Mouse (Mus musculus) cerebellum, adult 2 months (tissue): Measurements from ENCODE around the gene Pde10a.

Source experiments
- CTCF ChIP-seq: fragments of 200-500 bp; IDR thresholded peaks from 2 replicates; pipeline ENCODE4 v1.5.1; 2011; ENCODE audit warnings: low read depth, mild to moderate bottlenecking, control low read depth, low read length, moderate library complexity, borderline replicate concordance; ENCODE audit not compliant: insufficient read depth
- POLR2A ChIP-seq: fragments of 200-500 bp; IDR thresholded peaks from 2 replicates; pipeline ENCODE4 v1.6.1; 2011; ENCODE audit warnings: low read length, control low read depth, borderline replicate concordance; ENCODE audit not compliant: insufficient read depth

DNA sequence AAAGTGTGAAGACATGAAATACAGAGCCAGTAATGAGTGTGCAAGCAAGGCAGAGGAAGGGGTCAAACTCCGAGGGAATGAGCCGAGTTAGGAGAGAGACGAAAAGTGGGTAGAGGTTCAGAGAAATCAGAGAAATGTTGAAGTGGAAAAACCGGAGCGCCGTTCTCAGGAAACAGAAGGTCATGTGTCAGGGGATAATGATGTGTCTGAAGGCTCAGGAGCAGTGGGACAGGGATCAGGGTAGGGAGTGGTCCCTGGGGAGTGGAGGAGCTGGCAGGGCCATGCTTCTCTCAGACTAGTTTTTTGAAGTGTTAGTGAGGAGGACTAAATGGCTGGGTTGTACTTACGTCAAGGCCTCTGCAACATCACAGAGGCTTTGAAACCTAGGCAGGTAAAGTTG, 345.7 kb downstream of the Pde10a start:
- TF ChIP-seq CTCF (no peak), POLR2A (no peak)
